Mouse (Mus musculus) forebrain, embryonic 14.5 days (tissue): ENCODE measurements around the gene Elmsan1. TPM values are rescaled to one million over a fixed set of nuclear protein-coding genes. Genes with fewer than 3 reads are reported as not detected.

Experiments
- ATAC-seq: fragments of 200-750 bp; cut with Nextera tagmentation; 2 replicates; pipeline ENCODE4 v1.8.0; 2017; ENCODE audit warnings: mild to moderate bottlenecking, moderate library complexity
- DNase-seq: peaks from one replicate; pipeline ENCODE4 v3.0.0-alpha.2; 2015; ENCODE audit warnings: low spot score
- H3K27ac ChIP-seq: fragments of 300-500 bp; sonication (generic); 2 replicates; pipeline ENCODE4 v1.5.1; 2014; ENCODE audit warnings: low read depth, mild to moderate bottlenecking, control low read depth, low read length, moderate library complexity
- H3K27me3 ChIP-seq: fragments of 300-500 bp; sonication (generic); replicated peaks from 2 replicates; pipeline ENCODE4 v1.6.1; 2014; ENCODE audit warnings: low read length, control low read depth, mixed read lengths; ENCODE audit not compliant: control insufficient read depth, insufficient read depth
- H3K36me3 ChIP-seq: fragments of 300-500 bp; sonication (generic); 2 replicates; pipeline ENCODE4 v1.6.1; 2014; ENCODE audit warnings: low read length, control low read depth; ENCODE audit not compliant: control insufficient read depth, insufficient read depth
- H3K4me1 ChIP-seq: fragments of 300-500 bp; sonication (generic); 2 replicates; pipeline ENCODE4 v1.6.1; 2014; ENCODE audit warnings: antibody characterized with exemption, low read length, control low read depth; ENCODE audit not compliant: control insufficient read depth, insufficient read depth
- H3K4me2 ChIP-seq: fragments of 300-500 bp; sonication (generic); 2 replicates; pipeline ENCODE4 v1.6.1; 2014; ENCODE audit warnings: mild to moderate bottlenecking, control low read depth, low read length
- H3K4me3 ChIP-seq: fragments of 300-500 bp; sonication (generic); 2 replicates; pipeline ENCODE4 v1.5.1; 2014; ENCODE audit warnings: low read depth, low read length, control low read depth
- H3K9ac ChIP-seq: fragments of 300-500 bp; sonication (generic); 2 replicates; pipeline ENCODE4 v1.6.1; 2014; ENCODE audit warnings: mild to moderate bottlenecking, low read length, control low read depth, moderate library complexity
- H3K9me3 ChIP-seq: fragments of 300-500 bp; sonication (generic); replicated peaks from 2 replicates; pipeline ENCODE4 v1.6.1; 2016; ENCODE audit warnings: low read length, control low read depth, mixed read lengths; ENCODE audit not compliant: control insufficient read depth
- WGBS: fragments of 180-500 bp; shearing (Covaris S2); extraction: QIAGEN DNeasy Blood & Tissue Kit; methylation state at CpG from one replicate; pipeline ENCODE4 v1.1.7; 2014; 5-methylcytosine and 5-hydroxymethylcytosine counted together
- polyA plus RNA-seq: library from polyadenylated mRNA; unstranded; fragments of >200 nt; fragmentation: Nextera tagmentation; extraction: Ambion mirVana; gene quantifications from 2 replicates; pipeline ENCODE4 v1.2.1, GENCODE M21; 2014

Elmsan1 gene
- polyA plus RNA-seq, 1 experiment from 2014 or later, result 3.2 TPM

DNA sequence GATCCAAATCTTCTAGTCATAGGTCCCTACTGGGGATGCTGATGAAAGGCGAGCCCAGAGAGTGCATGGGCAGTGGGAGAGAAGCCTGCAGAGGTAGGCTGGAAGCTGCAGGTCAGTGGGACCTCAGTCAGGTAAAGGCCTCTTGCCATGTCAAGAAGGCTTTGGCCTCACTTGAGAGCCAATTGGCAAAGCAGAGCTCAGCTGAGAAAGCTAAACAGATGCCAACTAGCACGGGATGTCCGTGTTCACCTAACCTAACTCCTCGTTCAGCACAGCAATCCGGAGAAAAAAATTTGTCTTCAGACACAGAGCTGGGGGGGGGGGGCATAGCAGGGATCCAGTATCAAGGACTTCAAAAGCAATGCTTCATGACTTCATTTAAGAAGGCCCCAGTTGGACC is 33.7 kb downstream of the Elmsan1 start:
- Histone ChIP-seq H3K4me3 (no peak overlapping the region), H3K9ac (no peak overlapping the region), H3K27ac (no peak overlapping the region; the same call in 1 of the 2 replicates), H3K4me1 (peaks cover 57% of the 10 kb centered on the region), H3K36me3 (no peaks in the 10 kb centered on the region), H3K4me2 (no peak overlapping the region), H3K27me3 (no peaks in the 10 kb centered on the region), H3K9me3 (no peaks in the 10 kb centered on the region; the same call in 1 of the 2 replicates)
- 54% methylated on average over 5 of the region's 5 CpGs for WGBS
- ATAC-seq, result no peak
- no peak for DNase-seq

DNA sequence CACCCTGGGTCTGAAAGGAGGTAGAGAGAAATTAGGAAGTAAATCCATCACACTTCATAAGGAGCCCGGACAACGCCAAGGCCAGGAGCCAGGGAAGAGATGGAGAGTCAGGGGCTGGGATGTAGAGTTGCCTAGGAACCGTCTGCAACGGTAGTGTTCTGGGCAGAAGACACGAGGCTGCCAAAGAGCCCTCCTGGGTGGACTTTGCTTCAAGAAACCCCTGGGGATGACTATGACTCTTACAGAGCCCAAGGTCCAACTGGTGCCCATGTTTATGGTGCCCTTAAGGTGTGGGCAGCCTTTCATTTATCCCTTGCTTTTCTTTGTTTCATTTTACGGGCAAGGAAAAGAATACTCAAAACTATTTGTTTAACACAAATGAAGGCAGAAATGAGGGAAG is 36.7 kb downstream of the Elmsan1 start:
- H3K9ac ChIP-seq, result no peak overlapping the region
- WGBS, result 37% methylated on average over 6 of the region's 6 CpGs
- H3K27ac ChIP-seq, result peak overlapping the region; percentile 74
- DNase-seq, result peak; percentile 38
- ATAC-seq, result 0 out of 2 replicates have a peak, but pooled peaks have one; percentile 1
- H3K4me2 ChIP-seq, result 0 out of 2 replicates have a peak overlapping the region, but pooled peaks have one; percentile 22
- H3K4me3 ChIP-seq, result no peak overlapping the region
- no peaks in the 10 kb centered on the region for H3K36me3 ChIP-seq
- H3K4me1 ChIP-seq, result peaks cover 51% of the 10 kb centered on the region
- H3K27me3 ChIP-seq, result no peaks in the 10 kb centered on the region
- no peaks in the 10 kb centered on the region; the same call in 1 of the 2 replicates for H3K9me3 ChIP-seq

DNA sequence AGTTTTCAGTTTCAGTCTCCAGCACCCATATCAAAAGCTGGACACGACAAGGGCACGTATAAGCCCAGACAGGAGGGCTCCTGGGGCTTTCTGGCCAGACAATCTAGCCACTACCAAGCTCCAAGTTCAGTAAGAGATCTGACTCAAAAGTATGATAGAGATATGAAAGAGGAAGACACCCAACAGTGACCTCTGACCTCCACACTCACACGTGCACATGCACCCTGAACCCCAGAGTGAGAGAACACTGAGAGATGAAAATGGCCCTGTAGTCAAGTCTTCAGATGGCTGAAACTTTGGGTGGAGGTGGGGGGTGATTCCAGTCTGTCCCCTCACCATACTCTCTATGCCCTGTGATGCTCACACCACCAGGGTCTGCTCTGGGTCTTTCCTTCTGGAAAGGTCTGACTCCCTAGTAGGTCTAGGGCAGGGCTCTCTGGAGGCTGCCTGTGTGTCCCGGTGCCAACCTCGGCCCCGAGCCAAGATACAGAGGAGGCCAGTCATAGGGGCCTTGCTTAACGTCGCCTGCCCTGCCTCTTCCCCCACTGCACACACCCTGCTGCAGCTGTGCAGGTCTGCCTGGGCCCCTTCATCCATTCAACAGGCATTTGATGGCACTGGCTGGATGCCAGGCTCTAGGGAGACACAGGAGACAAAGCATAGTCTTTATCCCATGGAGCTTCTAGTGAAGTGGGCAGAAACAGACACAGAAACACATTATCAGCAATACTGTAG is 37.8 kb downstream of the Elmsan1 start:
- ATAC-seq (peak; percentile 86), DNase-seq (peak; percentile 88)
- Histone ChIP-seq H3K4me3 (no peak overlapping the region), H3K27me3 (no peaks in the 10 kb centered on the region), H3K4me1 (peaks cover 59% of the 10 kb centered on the region), H3K9ac (no peak overlapping the region; the same call in 1 of the 2 replicates), H3K27ac (peak overlapping the region; percentile 74), H3K4me2 (peak overlapping the region; percentile 22), H3K9me3 (no peaks in the 10 kb centered on the region), H3K36me3 (no peaks in the 10 kb centered on the region)
- 33% methylated on average over 8 of the region's 8 CpGs for WGBS

DNA sequence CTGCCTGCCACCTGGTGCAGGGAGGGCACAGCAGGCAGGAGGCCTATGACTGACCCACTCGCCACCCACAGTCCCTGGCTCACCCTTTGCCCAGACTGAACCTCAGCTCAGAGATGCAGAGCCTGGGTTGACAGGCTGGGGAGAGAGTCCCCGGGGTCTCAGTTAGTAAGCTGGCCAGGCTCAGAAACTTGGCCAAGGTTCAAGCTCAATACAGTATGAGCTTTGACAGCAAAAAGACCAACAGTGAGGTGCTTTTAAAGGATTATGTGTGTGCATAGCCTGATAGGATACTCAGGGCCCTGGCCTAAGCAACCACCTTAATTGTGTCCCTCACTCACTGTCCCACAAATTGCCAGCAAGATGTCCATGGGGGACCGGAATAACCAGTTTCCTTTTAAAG is 38.6 kb downstream of the Elmsan1 start:
- H3K9me3 ChIP-seq, result no peaks in the 10 kb centered on the region
- DNase-seq (peak; percentile 50), ATAC-seq (no peak)
- H3K4me2 ChIP-seq, result no peak overlapping the region
- peaks cover 61% of the 10 kb centered on the region for H3K4me1 ChIP-seq
- peak overlapping the region; percentile 56 for H3K27ac ChIP-seq
- no peak overlapping the region for H3K9ac ChIP-seq
- no peaks in the 10 kb centered on the region for H3K27me3 ChIP-seq
- 27% methylated on average over 3 of the region's 3 CpGs for WGBS
- H3K36me3 ChIP-seq, result no peaks in the 10 kb centered on the region
- no peak overlapping the region for H3K4me3 ChIP-seq

DNA sequence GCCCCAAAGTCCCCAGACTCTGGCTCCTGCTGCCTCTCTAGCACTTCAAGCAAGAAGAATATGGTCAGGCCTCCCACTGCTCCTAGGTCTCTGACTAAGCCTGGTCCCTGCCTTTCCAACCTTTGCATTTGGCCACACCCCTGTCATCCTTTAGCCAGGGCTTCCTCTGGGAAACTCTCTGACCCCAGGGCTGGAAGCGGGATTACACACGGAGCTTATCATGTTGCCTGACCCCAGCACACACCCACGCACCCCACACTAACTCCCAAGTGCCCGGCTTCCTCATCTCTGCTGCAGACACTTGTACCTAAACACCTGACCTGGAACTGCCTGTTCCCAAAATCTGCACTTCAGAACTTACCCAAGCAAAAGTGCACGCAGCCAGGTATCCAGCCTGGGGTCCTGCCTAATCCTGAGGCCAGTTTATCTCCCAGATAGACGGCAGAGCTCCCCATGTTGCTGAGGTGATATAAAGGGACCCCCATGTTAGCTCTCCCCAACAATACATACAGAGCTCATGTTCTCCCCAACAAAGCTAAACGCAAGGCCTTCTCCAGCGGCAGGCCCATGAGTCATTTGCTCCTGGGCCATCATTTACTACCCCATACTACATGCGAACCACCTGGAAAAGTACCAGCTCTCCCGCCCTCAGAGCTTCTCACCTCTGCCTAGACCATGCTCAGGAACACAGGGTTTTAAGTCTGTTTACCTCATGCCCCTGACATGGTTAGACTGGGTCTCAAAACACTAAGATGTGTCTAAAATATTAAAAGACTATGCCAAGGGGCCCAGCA is 39.8 kb downstream of the Elmsan1 start:
- 77% methylated on average over 10 of the region's 10 CpGs for WGBS
- DNase-seq, result no peak
- no peaks in the 10 kb centered on the region for H3K9me3 ChIP-seq
- no peak overlapping the region for H3K9ac ChIP-seq
- H3K27me3 ChIP-seq, result no peaks in the 10 kb centered on the region
- no peak for ATAC-seq
- no peak overlapping the region for H3K4me2 ChIP-seq
- H3K36me3 ChIP-seq, result peaks cover 1% of the 10 kb centered on the region
- H3K27ac ChIP-seq, result no peak overlapping the region
- no peak overlapping the region for H3K4me3 ChIP-seq
- peaks cover 54% of the 10 kb centered on the region for H3K4me1 ChIP-seq

DNA sequence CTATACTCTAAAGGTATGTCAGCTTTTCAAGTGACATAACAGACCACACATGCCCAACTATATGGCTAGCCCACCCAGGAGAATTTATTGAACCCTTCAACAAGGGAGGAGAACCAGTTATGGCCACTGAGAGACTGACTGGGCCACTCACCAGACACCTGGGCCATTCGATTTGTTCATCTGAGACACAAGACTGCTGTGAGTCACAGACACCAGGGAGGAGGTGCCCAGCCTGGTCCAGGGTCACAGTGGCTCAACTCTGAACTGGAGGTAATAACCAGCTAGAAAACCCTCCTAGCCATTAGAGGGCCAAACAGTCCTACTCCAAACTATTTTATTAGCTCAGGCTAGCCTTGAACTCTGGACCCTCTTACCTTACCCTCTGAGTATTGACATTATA is 40.6 kb downstream of the Elmsan1 start:
- H3K9ac ChIP-seq, result no peak overlapping the region
- DNase-seq, result no peak
- H3K4me1 ChIP-seq, result peaks cover 54% of the 10 kb centered on the region
- H3K4me2 ChIP-seq, result no peak overlapping the region
- H3K36me3 ChIP-seq, result peaks cover 9% of the 10 kb centered on the region
- H3K4me3 ChIP-seq, result no peak overlapping the region
- H3K9me3 ChIP-seq, result no peaks in the 10 kb centered on the region
- no peak overlapping the region for H3K27ac ChIP-seq
- WGBS, result 60% methylated on average over 1 of the region's 1 CpGs
- H3K27me3 ChIP-seq, result no peaks in the 10 kb centered on the region
- ATAC-seq, result no peak

DNA sequence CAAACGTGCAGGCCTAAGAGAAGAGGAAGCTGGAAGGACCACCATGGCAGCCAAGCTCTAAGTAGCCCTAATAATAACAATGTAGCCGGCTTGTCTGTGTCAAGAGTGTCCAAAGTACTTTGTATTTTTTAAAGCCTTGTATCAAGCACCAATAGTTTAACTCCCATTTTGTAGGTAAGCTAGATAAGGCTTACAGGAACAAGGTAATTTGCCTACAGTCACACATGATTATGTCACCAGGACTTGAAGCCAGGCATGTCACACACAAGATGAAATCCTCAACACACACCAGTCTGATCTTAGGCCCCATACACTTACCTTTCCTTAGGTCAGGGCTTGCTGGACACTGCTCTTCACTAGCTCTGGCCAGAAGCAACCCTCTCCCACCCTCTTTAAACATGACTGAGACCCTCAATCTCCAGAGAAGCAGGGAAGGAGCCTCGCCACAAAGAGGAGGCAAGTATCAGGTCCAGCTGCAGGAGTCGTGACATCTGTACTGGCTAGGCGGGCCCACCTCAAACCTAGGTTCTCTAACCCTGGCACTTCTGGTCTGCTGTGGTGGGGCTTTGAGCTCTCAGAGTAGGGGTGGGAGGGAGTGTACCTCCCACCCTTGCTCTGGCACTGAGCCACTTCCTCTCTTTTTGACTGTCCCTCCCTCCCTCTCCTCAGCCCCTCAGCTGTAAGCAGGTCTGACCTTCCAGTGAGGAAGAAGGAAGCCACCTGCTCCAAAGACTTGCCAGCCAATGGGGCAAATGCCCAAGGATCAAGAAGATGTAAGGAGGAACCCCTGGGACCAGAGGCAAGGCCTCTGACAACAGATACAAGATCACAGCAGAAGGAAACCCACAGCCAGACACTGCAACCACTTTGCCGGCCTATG is 41.6 kb downstream of the Elmsan1 start:
- Histone ChIP-seq H3K36me3 (peaks cover 17% of the 10 kb centered on the region), H3K9ac (peak overlapping the region; percentile 79; the same call in 1 of the 2 replicates), H3K27me3 (no peaks in the 10 kb centered on the region), H3K9me3 (no peaks in the 10 kb centered on the region), H3K4me3 (no peak overlapping the region), H3K4me1 (peaks cover 53% of the 10 kb centered on the region), H3K27ac (peak overlapping the region; percentile 94; the same call in 1 of the 2 replicates), H3K4me2 (peak overlapping the region; percentile 72; the same call in 1 of the 2 replicates)
- WGBS, result 49% methylated on average over 6 of the region's 6 CpGs
- ATAC-seq (no peak), DNase-seq (no peak)

DNA sequence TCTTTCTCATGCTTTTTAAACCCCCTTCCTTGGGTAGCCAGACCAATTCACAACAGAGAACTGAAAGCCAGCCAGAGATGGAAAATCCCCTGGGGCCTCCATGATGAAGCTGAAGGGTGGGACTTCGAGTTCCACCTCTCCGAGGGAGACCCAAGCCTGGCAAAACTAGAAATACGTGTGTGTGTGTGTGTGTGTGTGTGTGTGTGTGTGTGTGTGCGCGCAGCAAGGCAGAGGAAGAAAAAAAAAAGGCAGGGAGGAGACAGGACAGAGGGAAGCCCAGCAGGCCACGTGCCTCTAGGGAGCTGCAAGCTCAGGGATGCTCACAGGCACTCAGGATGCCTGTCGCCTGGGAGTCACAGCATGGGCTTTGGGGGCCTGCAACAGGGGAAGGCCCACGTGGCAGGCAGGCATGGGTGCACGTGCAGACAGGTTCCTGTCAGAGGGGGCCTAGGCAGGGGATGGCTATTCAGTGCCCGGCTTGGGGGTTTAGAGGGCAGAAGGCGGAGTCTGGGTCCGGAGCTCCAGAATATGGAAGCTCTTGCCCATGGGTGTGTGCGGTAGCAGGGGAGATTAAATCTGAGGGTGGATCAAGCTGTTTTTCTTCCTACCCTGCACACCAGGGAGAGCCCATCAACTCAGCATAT is 42.4 kb downstream of the Elmsan1 start:
- Histone ChIP-seq H3K9me3 (no peaks in the 10 kb centered on the region), H3K4me1 (peaks cover 45% of the 10 kb centered on the region), H3K36me3 (peaks cover 23% of the 10 kb centered on the region), H3K27ac (peak overlapping the region; percentile 94), H3K4me2 (peak overlapping the region; percentile 72), H3K27me3 (no peaks in the 10 kb centered on the region), H3K9ac (peak overlapping the region; percentile 79), H3K4me3 (peak overlapping the region; percentile 37)
- peak; percentile 71 for DNase-seq
- WGBS, result 7% methylated on average over 13 of the region's 13 CpGs
- peak; percentile 43 for ATAC-seq
